ENCODE assay signal across 16 mouse cellular contexts in the genomic region with DNA sequence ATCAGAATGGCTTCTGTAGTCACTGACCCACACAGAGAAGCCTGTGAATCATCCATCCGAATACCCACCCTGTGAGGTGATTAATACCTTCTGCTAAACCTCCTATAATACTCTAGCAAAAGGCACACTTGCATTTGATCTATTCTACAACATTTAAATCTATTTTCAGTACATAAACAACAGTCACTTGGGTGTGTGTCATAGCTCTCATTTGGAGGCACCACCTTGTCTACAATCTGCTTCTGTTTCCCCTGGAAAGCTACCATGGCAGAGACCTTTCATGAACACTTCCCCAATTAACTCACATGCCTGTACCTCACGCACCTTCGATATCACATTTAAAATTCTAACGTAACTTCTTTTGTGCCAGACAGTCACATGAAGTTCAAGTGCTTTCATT.
"Had no signal": no experiment of that assay in that cellular context is flagged by ENCODE, and none has a peak within 500 bp of the region (broad histone marks: within the 10 kb centered on the region; RNA-seq: fewer than 3 reads in every experiment).

No protein-coding gene starts in this region.

- DNase-seq: retina, postnatal 1 day; right cerebral cortex, adult 18-20 months; right cerebral cortex, postnatal 14 days; right cerebral cortex, postnatal 25 days; right cerebral cortex, postnatal 4 days; spleen, adult 18-20 months; thymus, adult 18-20 months; thymus, adult 2 months; thymus, postnatal 14 days; thymus, postnatal 25 days; thymus, postnatal 36 days; thymus, postnatal 4 days had no signal

- H3K27ac ChIP-seq: neural tube, embryonic 13.5 days; neural tube, embryonic 15.5 days; stomach, embryonic 15.5 days; stomach, postnatal 0 days had no signal

- H3K4me3 ChIP-seq: neural tube, embryonic 13.5 days; neural tube, embryonic 15.5 days; stomach, embryonic 15.5 days had no signal
